Mouse (Mus musculus) thymus, postnatal 0 days (tissue): ENCODE measurements around the gene Tnfrsf9. TPM values are rescaled to one million over a fixed set of nuclear protein-coding genes. Genes with fewer than 3 reads are reported as not detected.
"Not testable (repeated sequence)": the region's sequence is repeated elsewhere in the genome, so short reads cannot be mapped to it uniquely, and the experiment has no call there.

Experiments
- DNase-seq: peaks from one replicate; pipeline ENCODE4 v3.0.0-alpha.2; 2015; ENCODE audit warnings: low spot score
- polyA plus RNA-seq: library from polyadenylated mRNA; unstranded; fragments of >200 nt; fragmentation: Nextera tagmentation; extraction: Ambion mirVana; gene quantifications from 2 replicates; pipeline ENCODE4 v1.2.1, GENCODE M21; 2015

Tnfrsf9 gene
- polyA plus RNA-seq, 1 experiment from 2014 or later: 8.5 TPM

DNA sequence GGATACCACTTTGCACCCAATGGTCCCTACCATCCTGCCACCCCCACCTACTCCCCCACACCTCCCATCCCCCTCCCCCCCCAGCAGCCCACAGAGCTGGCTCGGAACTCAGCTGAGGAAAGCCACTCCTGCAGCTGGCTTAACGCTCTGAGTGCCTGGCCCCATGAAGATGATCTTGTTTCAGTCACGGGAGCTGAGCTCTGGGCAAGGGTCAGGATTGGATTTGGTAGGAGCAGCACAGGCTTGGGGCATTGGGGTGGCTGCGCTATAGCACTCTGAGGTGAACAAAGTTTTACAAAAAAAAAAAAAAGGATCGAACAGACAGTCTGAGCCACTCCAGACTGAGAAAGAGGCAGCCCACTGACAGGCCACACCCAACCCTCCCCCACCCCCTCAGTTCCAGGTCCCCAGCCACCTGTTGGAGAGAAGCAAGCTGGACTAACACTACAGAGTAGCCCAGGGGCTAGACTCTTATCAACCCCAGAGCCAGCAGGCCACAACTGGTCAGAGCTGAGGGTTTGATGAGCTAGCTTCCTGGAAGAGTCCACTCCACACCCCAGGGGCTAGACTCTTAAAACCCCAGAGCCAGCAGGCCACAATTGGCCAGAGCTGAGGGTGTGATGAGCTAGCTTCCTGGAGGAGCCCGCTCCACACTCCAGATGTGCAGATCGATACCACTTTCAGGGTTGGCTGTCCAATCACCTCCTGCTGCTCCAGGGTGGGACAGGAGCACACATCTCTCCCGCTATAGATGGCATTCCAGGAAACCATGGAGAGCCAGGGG lies 19.5 kb upstream of the Tnfrsf9 start:
- no peak for DNase-seq

- DNase-seq: peak; percentile 85
Observed at GRCm38 (mm10) chr4:150896896-150897624, 17.3 kb upstream of the Tnfrsf9 start.

DNA sequence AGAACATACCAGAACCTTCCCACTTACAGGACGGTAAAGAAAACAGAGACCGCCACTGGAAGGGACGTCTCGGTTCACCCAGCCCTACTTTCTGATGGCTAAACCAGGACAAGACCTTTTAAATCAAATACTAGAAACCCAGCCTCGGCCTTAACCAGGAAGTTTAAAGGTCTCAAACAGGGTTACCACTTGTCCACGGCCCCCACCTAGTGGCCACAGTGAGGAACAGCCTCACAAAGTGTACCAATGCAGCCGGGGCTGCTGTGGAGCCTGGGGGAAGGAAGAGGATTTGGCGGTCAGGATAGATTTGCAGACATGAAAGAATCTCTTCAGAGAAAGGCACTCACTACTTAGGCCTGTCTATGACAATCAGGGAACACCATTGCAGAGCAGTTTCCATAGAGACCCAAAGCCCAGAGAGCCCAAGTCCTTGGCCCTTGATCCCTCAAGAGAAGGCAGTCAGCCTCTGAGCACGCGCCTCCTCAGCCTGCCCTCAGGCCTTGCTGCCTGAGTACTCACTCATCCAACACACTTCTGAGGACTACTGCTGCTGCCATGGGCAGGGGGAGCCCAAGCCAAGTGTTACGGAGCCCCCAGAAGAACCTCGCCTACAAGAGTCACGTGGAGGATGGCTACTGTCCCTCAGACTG lies 15.5 kb upstream of the Tnfrsf9 start:
- peak; percentile 84 for DNase-seq

- no peak for DNase-seq
Observed at GRCm38 (mm10) chr4:150900486-150900885, 13.9 kb upstream of the Tnfrsf9 start.

- peak; percentile 80 for DNase-seq
Observed at GRCm38 (mm10) chr4:150901651-150902050, 12.7 kb upstream of the Tnfrsf9 start.

GRCm38 (mm10) chr4:150902062-150902461 lies 12.3 kb upstream of the Tnfrsf9 start:
- no peak for DNase-seq

DNA sequence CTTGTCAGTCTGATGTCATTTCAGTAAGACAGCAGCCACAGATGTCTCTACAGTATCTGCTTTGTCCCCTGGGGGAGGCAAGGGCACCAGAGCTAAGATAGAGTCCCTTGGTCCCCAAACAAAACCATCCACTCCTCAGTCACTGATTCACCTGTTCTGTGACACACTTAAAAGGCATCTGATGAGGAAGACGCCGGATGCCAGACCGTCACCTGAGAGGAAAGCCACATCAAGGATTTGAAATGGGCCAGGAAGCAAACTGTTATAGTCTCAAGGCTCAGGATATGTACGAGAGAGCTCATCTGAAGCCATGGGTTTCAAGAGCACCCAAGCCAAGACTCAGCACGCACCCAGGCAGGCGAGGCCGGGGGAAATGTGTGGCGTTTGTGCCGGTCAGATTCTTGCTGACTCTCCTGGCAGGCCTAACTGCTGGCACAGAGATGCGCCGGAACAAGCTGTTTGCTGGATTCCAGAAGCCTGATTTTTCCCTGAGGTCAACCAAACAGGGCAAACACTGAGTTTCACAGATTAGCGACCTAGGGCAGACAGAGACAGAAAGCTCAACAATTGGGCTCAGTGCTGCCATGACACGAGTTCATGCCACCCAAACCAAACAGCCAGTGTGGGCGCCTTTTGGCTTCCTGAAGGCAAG lies 11.1 kb upstream of the Tnfrsf9 start:
- peak; percentile 43 for DNase-seq

- DNase-seq: no peak
Observed at GRCm38 (mm10) chr4:150907099-150907498, 7.3 kb upstream of the Tnfrsf9 start.

GRCm38 (mm10) chr4:150908512-150908911 lies 5.8 kb upstream of the Tnfrsf9 start:
- not testable (repeated sequence) for DNase-seq

GRCm38 (mm10) chr4:150909451-150910156 lies 4.8 kb upstream of the Tnfrsf9 start:
- DNase-seq: peak; percentile 99

DNA sequence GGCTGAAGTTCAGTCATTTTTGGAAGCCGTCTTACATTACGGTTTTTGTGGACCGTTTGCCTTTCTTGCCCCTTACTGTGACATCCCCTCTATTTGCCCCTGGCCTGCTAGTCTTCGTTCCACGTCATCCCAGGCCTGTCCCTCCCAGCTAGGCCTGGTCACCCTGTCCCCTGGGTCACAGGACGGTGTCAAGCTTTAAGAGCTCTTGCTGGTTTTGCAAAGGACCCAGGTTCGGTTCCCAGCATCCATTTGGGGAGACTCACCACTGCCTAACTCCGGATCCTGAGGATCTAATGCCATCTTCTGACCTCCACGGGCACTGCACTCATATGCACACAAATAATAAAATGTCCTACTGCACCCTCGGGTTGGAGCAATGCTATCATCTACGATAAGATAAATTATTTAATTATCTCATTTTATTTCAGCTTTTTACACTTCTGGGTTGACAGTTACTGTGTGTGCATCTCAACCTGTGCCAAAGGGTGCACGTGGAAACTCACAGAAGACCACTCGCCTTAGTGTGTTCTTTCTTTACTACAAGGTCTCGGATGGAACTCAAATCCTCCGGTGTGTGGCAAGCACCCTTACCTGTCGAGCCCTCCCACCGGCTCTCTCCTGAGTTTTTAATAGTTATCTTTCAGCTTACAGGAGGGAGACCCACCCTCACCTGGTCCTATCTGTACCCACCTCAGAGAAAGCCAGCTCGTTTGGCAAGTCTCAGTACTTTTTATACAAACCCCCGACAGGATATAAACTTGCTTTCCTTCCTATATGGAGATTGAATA lies 4.0 kb upstream of the Tnfrsf9 start:
- no peak for DNase-seq

- no peak for DNase-seq
Observed at GRCm38 (mm10) chr4:150913743-150914142, 619 bp upstream of the Tnfrsf9 start.

DNA sequence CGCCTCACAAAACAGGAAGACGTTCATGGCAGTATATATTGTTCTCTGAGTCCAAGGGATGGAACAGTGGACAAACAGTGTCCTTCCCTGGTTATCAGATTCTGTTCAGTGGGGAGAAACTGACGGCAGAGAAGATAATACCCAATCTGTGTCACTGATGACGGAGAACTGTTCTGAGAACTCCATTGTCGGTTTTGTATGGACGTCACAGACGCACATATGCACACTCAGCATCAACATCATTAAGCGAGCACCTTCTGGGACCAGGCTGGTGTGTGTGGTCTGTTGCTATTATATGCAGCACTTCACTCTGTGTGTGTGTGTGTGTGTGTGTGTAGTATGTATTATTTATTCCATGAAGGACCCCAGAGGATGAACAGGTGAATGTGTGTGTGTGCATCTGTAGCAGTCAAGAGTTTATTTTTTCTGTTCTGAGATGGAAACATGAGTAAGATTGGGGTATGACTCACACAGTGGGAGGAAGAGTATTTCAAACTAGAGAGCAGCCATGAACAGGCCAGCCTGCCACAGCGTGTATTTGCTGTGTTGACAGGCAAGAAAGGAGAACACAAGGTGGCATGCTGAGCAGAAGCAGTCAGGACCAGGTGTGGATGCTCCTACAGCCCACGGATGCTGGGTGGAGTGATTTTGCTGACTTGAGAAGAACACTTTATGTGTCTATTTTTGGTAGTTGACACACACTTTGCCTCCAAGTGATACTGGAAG lies 982 bp downstream of the Tnfrsf9 start:
- DNase-seq: no peak

- no peak for DNase-seq
Observed at GRCm38 (mm10) chr4:150917336-150918027, 3.1 kb downstream of the Tnfrsf9 start.

GRCm38 (mm10) chr4:150921206-150921605 lies 6.8 kb downstream of the Tnfrsf9 start:
- peak; percentile 72 for DNase-seq

DNA sequence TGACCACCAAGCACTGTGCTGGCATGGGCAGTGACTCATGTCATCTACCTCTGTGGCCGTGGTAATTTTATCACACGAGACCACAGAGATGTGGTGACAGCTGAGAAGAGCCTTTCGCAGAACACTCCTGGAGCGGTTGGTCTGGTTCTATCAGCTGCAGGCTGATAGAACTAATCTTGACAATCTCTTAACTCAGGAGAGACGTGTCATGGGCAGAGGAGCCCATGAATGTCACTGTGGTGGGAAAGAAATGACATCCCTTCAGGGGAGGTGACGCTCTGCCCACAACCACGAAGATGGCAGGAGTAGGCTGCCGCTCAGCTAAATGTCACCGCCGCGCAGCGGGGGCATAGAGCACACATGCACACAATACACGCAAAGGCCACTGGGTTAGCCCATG lies 9.9 kb downstream of the Tnfrsf9 start:
- DNase-seq: peak; percentile 45

DNA sequence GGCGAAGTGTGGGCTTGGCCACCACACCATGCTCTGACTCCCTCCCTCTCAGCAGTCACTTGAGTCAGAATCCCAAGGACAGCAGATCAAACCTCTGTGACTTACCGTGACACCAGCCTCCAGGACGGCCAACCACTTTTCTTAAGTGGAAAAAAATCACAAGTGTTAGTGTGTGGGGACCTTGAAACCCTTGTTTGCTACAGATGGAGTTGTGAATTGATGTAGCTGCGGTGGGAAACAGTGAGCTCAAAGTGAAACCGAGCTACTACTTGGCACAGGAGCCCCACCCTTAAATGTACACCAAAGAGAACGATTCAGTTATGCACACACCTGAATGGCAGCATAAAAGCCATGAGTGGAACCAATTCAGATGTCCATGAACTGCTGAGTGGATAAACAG lies 10.6 kb downstream of the Tnfrsf9 start:
- DNase-seq: no peak

- peak; percentile 61 for DNase-seq
Observed at GRCm38 (mm10) chr4:150925923-150926322, 11.6 kb downstream of the Tnfrsf9 start.
